Mouse (Mus musculus) liver, embryonic 14.5 days (tissue): ENCODE measurements around the gene Coasy. TPM values are rescaled to one million over a fixed set of nuclear protein-coding genes. Genes with fewer than 3 reads are reported as not detected.

Source experiments
- ATAC-seq: fragments of 200-750 bp; cut with Nextera tagmentation; 2 replicates; pipeline ENCODE4 v1.8.0; 2017; ENCODE audit warnings: moderate number of reproducible peaks, mild to moderate bottlenecking, moderate library complexity; ENCODE audit not compliant: insufficient read depth
- DNase-seq, 3 experiments: peaks; one replicate each; pipeline ENCODE4 v3.0.0-alpha.2; 2012 to 2013; ENCODE audit warnings: low read depth in 3 of 3, low spot score in 3 of 3
- H3K27ac ChIP-seq: fragments of 300-500 bp; sonication (generic); 2 replicates; pipeline ENCODE4 v1.5.1; 2014; ENCODE audit warnings: moderate library complexity, mild to moderate bottlenecking, control low read depth, inconsistent platforms
- H3K27me3 ChIP-seq: fragments of 300-500 bp; sonication (generic); 2 replicates; pipeline ENCODE4 v1.6.1; 2014; ENCODE audit warnings: mild to moderate bottlenecking, low read length, moderate library complexity; ENCODE audit not compliant: control insufficient read depth, insufficient read depth
- H3K36me3 ChIP-seq: fragments of 300-500 bp; sonication (generic); replicated peaks from 2 replicates; pipeline ENCODE4 v1.6.1; 2014; ENCODE audit warnings: low read depth; ENCODE audit not compliant: control insufficient read depth, insufficient read depth
- H3K4me1 ChIP-seq, 2 experiments: fragments of 200-500 bp in 1 of 2; fragments of 300-500 bp in 1 of 2; sonication (generic) in 1 of 2; replicated peaks; 2 replicates each; pipeline ENCODE4 v1.6.1; 2012 to 2014; ENCODE audit warnings: antibody characterized with exemption in 1 of 2, inconsistent platforms in 1 of 2, low read length in 1 of 2; ENCODE audit not compliant: control insufficient read depth in 2 of 2, insufficient read depth in 2 of 2
- H3K4me2 ChIP-seq: fragments of 300-500 bp; sonication (generic); 2 replicates; pipeline ENCODE4 v1.6.1; 2014; ENCODE audit warnings: low read depth, mild to moderate bottlenecking, control low read depth, moderate library complexity
- H3K4me3 ChIP-seq, 2 experiments: fragments of 200-500 bp in 1 of 2; fragments of 300-500 bp in 1 of 2; sonication (generic) in 1 of 2; 2 replicates each; pipeline ENCODE4 v1.5.1; 2012 to 2014; ENCODE audit warnings: low read depth in 2 of 2, low read length in 2 of 2, mild to moderate bottlenecking in 2 of 2, control low read depth in 1 of 2, inconsistent platforms in 1 of 2, moderate library complexity in 1 of 2; ENCODE audit not compliant: insufficient read depth in 1 of 2
- H3K9ac ChIP-seq: fragments of 300-500 bp; sonication (generic); replicated peaks from 2 replicates; pipeline ENCODE4 v1.6.1; 2014; ENCODE audit warnings: mild to moderate bottlenecking, control low read depth, moderate library complexity
- H3K9me3 ChIP-seq: fragments of 300-500 bp; sonication (generic); 2 replicates; pipeline ENCODE4 v1.6.1; 2016; ENCODE audit warnings: low read length, mixed read lengths; ENCODE audit not compliant: control insufficient read depth
- CTCF ChIP-seq: IDR thresholded peaks from 2 replicates; pipeline ENCODE4 v1.5.1; 2016; ENCODE audit warnings: antibody characterized with exemption, low read depth, control low read depth
- EP300 ChIP-seq: IDR thresholded peaks from 2 replicates; pipeline ENCODE4 v1.6.1; 2016; ENCODE audit warnings: antibody characterized with exemption, low read depth
- WGBS: fragments of 180-500 bp; shearing (Covaris S2); extraction: QIAGEN DNeasy Blood & Tissue Kit; methylation state at CpG from one replicate; pipeline ENCODE4 v1.1.7; 2014; ENCODE audit not compliant: insufficient replicate concordance; 5-methylcytosine and 5-hydroxymethylcytosine counted together
- polyA plus RNA-seq, 2 experiments: library from polyadenylated mRNA; depleted of rRNA in 1 of 2; stranded (reverse) in 1 of 2; unstranded in 1 of 2; fragments of >200 nt; fragmentation: Nextera tagmentation in 1 of 2; extraction: Ambion mirVana in 1 of 2; gene quantifications; 2 replicates each; pipeline versions ENCODE4 v1.2.1 to v1.2.3; 2012 to 2014

The Coasy gene
- polyA plus RNA-seq, 2 experiments, result 16.2 to 17.7 TPM

DNA sequence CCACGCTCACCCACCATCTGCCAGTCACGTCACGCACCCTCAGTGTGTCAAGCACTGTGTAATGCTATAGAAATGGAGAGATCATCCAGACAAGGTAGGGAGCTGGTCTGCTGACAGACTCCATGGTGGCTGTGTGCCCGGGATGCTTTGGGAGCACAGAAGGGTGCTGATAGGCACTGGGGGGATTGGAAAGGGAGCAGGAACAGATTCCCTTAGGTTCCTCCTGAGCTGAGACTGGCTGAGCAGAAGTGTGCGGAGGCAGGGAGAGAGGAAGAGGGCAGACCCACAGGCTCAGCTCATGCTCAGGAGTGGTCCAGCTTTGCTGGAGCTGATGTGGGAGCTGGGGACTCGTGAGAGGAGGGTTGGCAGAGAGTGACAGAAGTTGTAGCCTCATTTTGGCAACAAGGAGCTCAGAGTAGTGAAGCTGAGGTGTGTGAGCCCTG, 31.3 kb upstream of the Coasy start:
- peaks cover 0 to 8% of the 10 kb centered on the region in 2 experiments; a peak in 2 of 4 replicates for H3K4me1 ChIP-seq
- no peak for DNase-seq
- WGBS, result 85% methylated on average over 6 of the region's 6 CpGs
- H3K27ac ChIP-seq, result no peak overlapping the region
- no peak for TF ChIP-seq EP300
- no peak for TF ChIP-seq CTCF
- peaks cover 82% of the 10 kb centered on the region for H3K36me3 ChIP-seq
- H3K27me3 ChIP-seq, result no peaks in the 10 kb centered on the region
- no peak for ATAC-seq
- no peaks in the 10 kb centered on the region for H3K9me3 ChIP-seq
- H3K4me2 ChIP-seq, result no peak overlapping the region
- no peak overlapping the region for H3K9ac ChIP-seq
- no peak overlapping the region for H3K4me3 ChIP-seq

DNA sequence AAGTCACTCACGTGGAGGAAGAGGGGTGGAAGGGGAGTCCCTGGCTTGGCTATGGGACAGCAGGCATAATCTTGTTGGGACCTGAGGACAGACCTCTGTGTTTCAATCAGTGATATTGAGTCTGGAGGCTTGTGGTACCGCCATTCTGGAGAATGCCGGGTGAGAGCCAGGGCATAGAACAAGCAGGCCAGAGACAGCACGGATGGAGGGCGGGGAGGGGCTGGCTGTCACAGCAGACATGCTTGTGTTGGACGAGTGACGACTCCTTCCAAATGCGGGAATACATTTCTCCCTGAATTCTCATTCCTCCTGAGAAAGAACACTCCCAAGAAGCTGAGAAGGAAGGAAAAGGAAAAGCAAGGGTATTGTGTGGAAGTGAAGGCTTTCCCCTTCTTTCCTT, 30.7 kb upstream of the Coasy start:
- H3K9ac ChIP-seq, result no peak overlapping the region
- H3K9me3 ChIP-seq, result no peaks in the 10 kb centered on the region
- H3K27me3 ChIP-seq, result no peaks in the 10 kb centered on the region
- WGBS, result 83% methylated on average over 8 of the region's 8 CpGs
- TF ChIP-seq CTCF (no peak), EP300 (no peak)
- peaks cover 0 to 4% of the 10 kb centered on the region in 2 experiments; a peak in 1 of 4 replicates for H3K4me1 ChIP-seq
- peaks cover 82% of the 10 kb centered on the region for H3K36me3 ChIP-seq
- DNase-seq (no peak), ATAC-seq (no peak)
- H3K4me2 ChIP-seq, result no peak overlapping the region
- no peak overlapping the region for H3K27ac ChIP-seq
- H3K4me3 ChIP-seq, result no peak overlapping the region

DNA sequence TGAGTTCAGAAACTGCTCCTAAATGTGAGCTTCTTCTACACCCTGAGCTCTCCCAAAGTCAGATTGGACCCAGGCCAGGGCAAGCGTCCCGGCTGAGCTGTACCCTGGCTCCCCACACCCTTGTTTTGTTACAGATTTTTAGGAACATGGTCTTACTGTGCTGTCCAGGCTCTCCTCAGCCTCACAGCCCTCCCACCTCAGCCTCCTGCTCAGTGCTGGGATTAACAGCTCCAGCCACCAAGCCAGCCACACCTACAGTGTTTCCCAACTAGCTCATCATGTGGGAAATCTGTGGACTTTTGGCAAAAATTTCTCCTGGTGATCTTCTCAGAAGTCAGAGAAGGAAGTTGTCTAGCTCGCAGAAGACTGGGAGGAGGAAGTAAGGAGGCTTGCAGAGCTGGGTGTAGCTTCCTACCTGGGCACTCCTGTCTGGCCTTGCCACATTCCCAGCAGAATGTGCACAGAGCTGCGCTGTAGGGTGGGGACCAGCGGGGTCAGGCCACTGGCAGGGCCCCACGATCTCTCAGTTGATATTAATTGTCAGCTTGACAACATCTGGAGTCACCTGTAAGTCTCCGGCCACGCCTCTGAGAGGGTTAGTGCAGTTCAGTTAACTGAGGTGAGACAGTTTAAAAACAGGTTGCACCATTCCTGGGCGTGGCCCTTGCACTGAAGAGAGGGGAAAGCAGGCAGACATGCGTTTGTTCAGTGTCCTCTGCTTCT, 29.5 kb upstream of the Coasy start:
- H3K27ac ChIP-seq, result no peak overlapping the region
- TF ChIP-seq CTCF, result no peak
- peaks cover 79% of the 10 kb centered on the region for H3K36me3 ChIP-seq
- ATAC-seq (no peak), DNase-seq (no peak)
- 71% methylated on average over 10 of the region's 10 CpGs for WGBS
- H3K4me2 ChIP-seq, result no peak overlapping the region
- H3K9ac ChIP-seq, result no peak overlapping the region
- no peaks in the 10 kb centered on the region for H3K9me3 ChIP-seq
- H3K4me3 ChIP-seq, result no peak overlapping the region
- H3K4me1 ChIP-seq, result peaks cover 0 to 4% of the 10 kb centered on the region in 2 experiments; a peak in 1 of 4 replicates
- no peaks in the 10 kb centered on the region for H3K27me3 ChIP-seq

- Histone ChIP-seq H3K36me3 (peaks cover 69% of the 10 kb centered on the region), H3K4me3 (no peak overlapping the region), H3K9me3 (no peaks in the 10 kb centered on the region), H3K27ac (no peak overlapping the region), H3K9ac (no peak overlapping the region), H3K27me3 (no peaks in the 10 kb centered on the region), H3K4me2 (no peak overlapping the region), H3K4me1 (peaks cover 0 to 7% of the 10 kb centered on the region in 2 experiments; a peak in 2 of 4 replicates)
- no peak for ATAC-seq
- DNase-seq, result no peak
- TF ChIP-seq EP300, result no peak
- TF ChIP-seq CTCF, result peak; percentile 80
- 100% methylated on average over 1 of the region's 1 CpGs for WGBS
Observed at GRCm38 (mm10) chr11:101053974-101054373, 28.4 kb upstream of the Coasy start.

- H3K9me3 ChIP-seq, result no peaks in the 10 kb centered on the region
- no peak for DNase-seq
- no peak for TF ChIP-seq CTCF
- TF ChIP-seq EP300, result no peak
- H3K4me2 ChIP-seq, result no peak overlapping the region
- H3K9ac ChIP-seq, result no peak overlapping the region
- peaks cover 65% of the 10 kb centered on the region for H3K36me3 ChIP-seq
- no peak overlapping the region for H3K27ac ChIP-seq
- peaks cover 0 to 7% of the 10 kb centered on the region in 2 experiments; a peak in 2 of 4 replicates for H3K4me1 ChIP-seq
- ATAC-seq, result no peak
- no peaks in the 10 kb centered on the region for H3K27me3 ChIP-seq
- 57% methylated on average over 14 of the region's 14 CpGs for WGBS
- no peak overlapping the region for H3K4me3 ChIP-seq
Observed at GRCm38 (mm10) chr11:101055418-101055817, 26.9 kb upstream of the Coasy start.
